Mouse (Mus musculus) heart, postnatal 0 days (tissue): ENCODE measurements around the gene Wnt2b. TPM values are rescaled to one million over a fixed set of nuclear protein-coding genes. Genes with fewer than 3 reads are reported as not detected.

ENCODE experiments used
- ATAC-seq: fragments of 200-750 bp; cut with Nextera tagmentation; 2 replicates; pipeline ENCODE4 v1.8.0; 2017; ENCODE audit warnings: low read depth, moderate number of reproducible peaks, moderate library complexity; ENCODE audit not compliant: insufficient read depth
- DNase-seq: peaks from one replicate; pipeline ENCODE4 v3.0.0-alpha.2; 2016; ENCODE audit warnings: low spot score
- H3K27ac ChIP-seq: fragments of 300-500 bp; sonication (generic); 2 replicates; pipeline ENCODE4 v1.5.1; 2014; ENCODE audit warnings: low read depth, mild to moderate bottlenecking
- H3K27me3 ChIP-seq: fragments of 300-500 bp; sonication (generic); 2 replicates; pipeline ENCODE4 v1.6.1; 2014; ENCODE audit warnings: low read length, mixed read lengths; ENCODE audit not compliant: control insufficient read depth, insufficient read depth
- H3K36me3 ChIP-seq: fragments of 300-500 bp; sonication (generic); replicated peaks from 2 replicates; pipeline ENCODE4 v1.6.1; 2014; ENCODE audit warnings: low read length, mixed read lengths; ENCODE audit not compliant: control insufficient read depth, insufficient read depth
- H3K4me1 ChIP-seq: fragments of 300-500 bp; sonication (generic); 2 replicates; pipeline ENCODE4 v1.6.1; 2014; ENCODE audit warnings: antibody characterized with exemption; ENCODE audit not compliant: control insufficient read depth, insufficient read depth
- H3K4me2 ChIP-seq: fragments of 300-500 bp; sonication (generic); 2 replicates; pipeline ENCODE4 v1.6.1; 2014; ENCODE audit warnings: low read depth, mild to moderate bottlenecking, low read length, moderate library complexity
- H3K4me3 ChIP-seq: fragments of 300-500 bp; sonication (generic); 2 replicates; pipeline ENCODE4 v1.5.1; 2014; ENCODE audit warnings: low read depth, low read length
- H3K9ac ChIP-seq: fragments of 300-500 bp; sonication (generic); replicated peaks from 2 replicates; pipeline ENCODE4 v1.6.1; 2014; ENCODE audit warnings: low read depth, low read length, mixed read lengths
- H3K9me3 ChIP-seq: fragments of 300-500 bp; sonication (generic); replicated peaks from 2 replicates; pipeline ENCODE4 v1.6.1; 2016; ENCODE audit warnings: low read length; ENCODE audit not compliant: control insufficient read depth
- CTCF ChIP-seq: IDR thresholded peaks from 2 replicates; pipeline ENCODE4 v1.5.1; 2016; ENCODE audit warnings: antibody characterized with exemption, control low read depth, low read depth
- EP300 ChIP-seq: IDR thresholded peaks from 2 replicates; pipeline ENCODE4 v1.6.1; 2016; ENCODE audit warnings: antibody characterized with exemption, low read depth
- WGBS: fragments of 180-500 bp; shearing (Covaris S2); extraction: QIAGEN DNeasy Blood & Tissue Kit; methylation state at CpG from one replicate; pipeline ENCODE4 v1.1.7; 2014; 5-methylcytosine and 5-hydroxymethylcytosine counted together
- polyA plus RNA-seq: library from polyadenylated mRNA; unstranded; fragments of >200 nt; fragmentation: Nextera tagmentation; extraction: Ambion mirVana; gene quantifications from 2 replicates; pipeline ENCODE4 v1.2.1, GENCODE M21; 2015
- total RNA-seq: library from RNA; depleted of rRNA; stranded (reverse); fragments of >200 nt; gene quantifications from 2 replicates; pipeline ENCODE4 v1.2.3, GENCODE M21; 2014; ENCODE audit warnings: low replicate concordance

The Wnt2b gene
- total and polyA plus RNA-seq, 2 experiments from 2014 or later, result 0.23 to 0.80 TPM

- peaks cover 13% of the 10 kb centered on the region for H3K27me3 ChIP-seq
- H3K4me3 ChIP-seq, result peak overlapping the region; percentile 61
- H3K27ac ChIP-seq, result peak overlapping the region; percentile 74
- no peaks in the 10 kb centered on the region for H3K4me1 ChIP-seq
- peak overlapping the region; percentile 82 for H3K4me2 ChIP-seq
- H3K9me3 ChIP-seq, result no peaks in the 10 kb centered on the region
- peak overlapping the region; percentile 76 for H3K9ac ChIP-seq
- DNase-seq (peak; percentile 65), ATAC-seq (peak; percentile 82)
- 2% methylated on average over 49 of the region's 49 CpGs for WGBS
- no peaks in the 10 kb centered on the region for H3K36me3 ChIP-seq
- TF ChIP-seq CTCF (peak; percentile 75), EP300 (no peak)
Observed at GRCm38 (mm10) chr3:104967548-104968300, 6.0 kb upstream of the Wnt2b start.

GRCm38 (mm10) chr3:104965991-104966554, 4.4 kb upstream of the Wnt2b start:
- Histone ChIP-seq H3K9ac (no peak overlapping the region), H3K4me1 (0 out of 2 replicates have a peak, but pooled peaks cover 10% of the 10 kb centered on the region), H3K27ac (no peak overlapping the region), H3K9me3 (no peaks in the 10 kb centered on the region), H3K27me3 (peaks cover 29% of the 10 kb centered on the region), H3K4me2 (no peak overlapping the region), H3K4me3 (no peak overlapping the region), H3K36me3 (no peaks in the 10 kb centered on the region)
- 82% methylated on average over 7 of the region's 7 CpGs for WGBS
- DNase-seq, result no peak
- TF ChIP-seq EP300 (no peak), CTCF (no peak)
- ATAC-seq, result no peak

DNA sequence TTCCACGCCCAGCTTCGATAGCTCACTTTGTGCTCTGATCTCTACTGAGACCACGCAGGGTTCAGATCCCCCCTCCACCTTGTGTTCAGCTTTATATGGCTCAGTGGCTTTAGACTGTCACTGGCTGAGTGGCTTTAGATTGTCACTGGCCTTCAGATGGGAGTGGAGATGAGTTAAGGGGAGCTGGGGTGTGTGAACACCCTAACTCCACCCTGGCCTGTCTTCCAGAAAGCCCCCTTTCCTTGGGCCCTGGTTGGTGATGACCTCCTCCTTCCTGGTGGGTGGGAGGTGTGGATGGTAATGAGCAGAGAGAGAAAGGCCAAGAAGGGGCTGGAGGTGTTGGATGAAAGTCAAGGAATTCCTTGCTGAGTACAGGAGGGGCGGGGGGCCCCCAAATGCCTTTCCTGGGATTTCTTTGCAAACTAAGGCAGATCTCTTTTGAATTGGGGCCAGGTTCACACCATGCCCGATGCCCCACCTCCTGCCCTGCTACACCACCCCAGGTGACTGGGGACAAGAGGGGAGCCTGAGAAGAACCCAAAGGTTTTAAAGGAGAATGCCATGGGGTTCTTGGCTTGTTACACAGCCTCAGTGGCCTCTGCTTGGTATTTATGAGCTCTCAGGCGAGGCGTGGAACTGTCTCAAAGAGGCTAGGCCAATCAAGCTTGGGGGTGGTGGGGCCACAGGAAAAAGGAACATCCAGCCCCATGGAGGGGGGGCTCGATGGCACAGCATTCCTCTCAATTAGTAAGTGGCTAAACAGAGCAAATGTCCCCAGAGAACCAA, 3.5 kb upstream of the Wnt2b start:
- WGBS, result 68% methylated on average over 8 of the region's 8 CpGs
- Histone ChIP-seq H3K9me3 (no peaks in the 10 kb centered on the region), H3K4me1 (0 out of 2 replicates have a peak, but pooled peaks cover 10% of the 10 kb centered on the region), H3K36me3 (no peaks in the 10 kb centered on the region), H3K9ac (no peak overlapping the region), H3K27ac (no peak overlapping the region), H3K4me2 (no peak overlapping the region), H3K4me3 (no peak overlapping the region), H3K27me3 (peaks cover 37% of the 10 kb centered on the region)
- TF ChIP-seq CTCF, result no peak
- TF ChIP-seq EP300, result no peak
- ATAC-seq (no peak), DNase-seq (no peak)

- no peak overlapping the region for H3K4me3 ChIP-seq
- no peak overlapping the region for H3K4me2 ChIP-seq
- ATAC-seq (no peak), DNase-seq (no peak)
- H3K9ac ChIP-seq, result no peak overlapping the region
- H3K4me1 ChIP-seq, result 0 out of 2 replicates have a peak, but pooled peaks cover 10% of the 10 kb centered on the region
- no peak overlapping the region for H3K27ac ChIP-seq
- H3K9me3 ChIP-seq, result no peaks in the 10 kb centered on the region
- WGBS, result 30% methylated on average over 12 of the region's 13 CpGs
- no peaks in the 10 kb centered on the region for H3K36me3 ChIP-seq
- no peak for TF ChIP-seq EP300
- H3K27me3 ChIP-seq, result peaks cover 51% of the 10 kb centered on the region
Observed at GRCm38 (mm10) chr3:104963331-104964276, 1.9 kb upstream of the Wnt2b start.

- no peak overlapping the region for H3K4me3 ChIP-seq
- H3K9me3 ChIP-seq, result no peaks in the 10 kb centered on the region
- H3K9ac ChIP-seq, result no peak overlapping the region
- H3K27ac ChIP-seq, result no peak overlapping the region
- TF ChIP-seq CTCF, result no peak
- TF ChIP-seq EP300, result no peak
- H3K4me2 ChIP-seq, result no peak overlapping the region
- peaks cover 54% of the 10 kb centered on the region for H3K27me3 ChIP-seq
- DNase-seq (no peak), ATAC-seq (no peak)
- WGBS, result 13% methylated on average over 5 of the region's 5 CpGs
- H3K36me3 ChIP-seq, result no peaks in the 10 kb centered on the region
- H3K4me1 ChIP-seq, result 0 out of 2 replicates have a peak, but pooled peaks cover 10% of the 10 kb centered on the region
Observed at GRCm38 (mm10) chr3:104962866-104963265, 1.1 kb upstream of the Wnt2b start.
